Mouse (Mus musculus) regulatory T cell (primary cell): Measurements from ENCODE around the gene Lsm14b.

ENCODE experiments used
- in situ Hi-C: fragments of 300-600 bp; cut with MboI, MseI; formaldehyde crosslinking; loops from one replicate; pipeline ENCODE4 v1.15.1; 2025; ENCODE audit warnings: high pct_unique_total_duplicates

Lsm14b gene

GRCm38 (mm10) chr2:180051986-180052733 is 27.4 kb downstream of the Lsm14b start:
- in situ Hi-C loops: no loop called here

- in situ Hi-C loops: no loop called here
Observed at GRCm38 (mm10) chr2:180053001-180053400, 28.2 kb downstream of the Lsm14b start.

DNA sequence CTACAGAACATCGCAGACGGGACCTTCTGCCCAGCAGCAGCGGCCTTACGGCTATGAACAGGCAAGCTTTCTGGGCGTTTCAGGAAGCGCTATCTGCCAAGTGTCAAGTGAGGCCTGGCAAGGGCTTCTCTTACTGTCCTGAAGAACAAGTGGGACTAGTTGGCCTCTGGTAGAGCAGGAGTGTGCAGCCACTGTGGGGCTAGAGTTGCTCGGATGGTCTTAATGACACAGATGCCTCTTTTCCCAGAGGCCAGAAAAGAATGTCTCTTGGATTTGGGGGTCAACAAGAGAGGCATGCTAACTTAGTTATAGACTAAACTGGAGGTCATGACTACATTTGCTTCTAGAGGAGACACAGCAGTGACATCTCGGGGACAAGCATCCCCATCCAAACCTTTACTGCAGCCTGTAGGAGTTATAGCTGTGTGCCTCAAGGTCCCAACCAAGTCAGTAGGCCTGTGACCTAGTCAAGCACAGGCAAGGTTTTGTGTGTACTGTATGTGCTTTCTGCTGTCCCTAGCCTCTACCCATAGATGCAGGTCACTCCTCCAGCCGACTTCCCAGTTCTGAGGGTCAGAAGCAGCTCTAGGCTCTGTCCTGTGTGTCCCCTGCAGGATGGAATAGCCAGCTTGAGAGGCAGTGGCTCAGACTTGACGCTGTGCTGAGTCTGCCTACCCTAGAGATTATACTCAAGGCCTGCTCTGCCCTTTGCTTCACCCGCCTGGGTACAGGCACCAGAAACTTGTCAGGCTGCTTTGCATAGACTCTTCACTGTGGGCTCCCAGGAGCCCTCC is 38.7 kb downstream of the Lsm14b start:
- in situ Hi-C loops: no loop called here

DNA sequence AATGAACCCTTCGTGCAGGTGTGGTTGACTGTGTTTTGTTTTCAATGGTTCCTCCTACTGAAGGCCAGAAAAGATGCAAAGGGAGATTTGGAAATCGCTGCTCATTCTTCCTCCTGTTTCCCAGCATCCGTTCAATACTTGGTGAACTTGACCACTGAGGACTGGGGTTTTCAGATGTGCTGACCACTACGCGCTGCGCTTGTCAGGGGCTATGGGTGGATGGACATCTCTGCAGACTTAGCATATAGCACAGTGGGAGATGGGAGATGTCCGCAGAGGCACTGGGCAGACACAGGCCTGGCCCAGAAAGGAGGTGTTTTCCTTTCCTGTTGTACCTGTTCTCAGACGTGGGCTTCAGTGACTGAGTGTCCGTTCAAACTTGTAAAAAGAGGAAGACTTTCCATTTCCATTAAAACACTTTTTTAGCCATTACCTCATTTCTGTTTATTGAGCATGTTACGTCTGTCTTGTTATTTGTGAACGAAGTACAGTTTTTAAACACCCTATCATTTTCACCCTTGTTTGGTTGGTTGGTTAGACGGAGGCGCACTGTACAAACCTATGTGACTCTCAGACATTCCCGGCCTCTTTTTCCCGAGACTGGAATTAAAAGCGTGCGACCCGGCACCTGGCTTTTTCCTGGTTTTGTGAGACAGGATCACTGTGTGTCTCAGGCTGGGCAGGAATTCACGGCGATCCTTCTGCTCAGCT is 45.1 kb downstream of the Lsm14b start:
- in situ Hi-C loops: no loop called here

DNA sequence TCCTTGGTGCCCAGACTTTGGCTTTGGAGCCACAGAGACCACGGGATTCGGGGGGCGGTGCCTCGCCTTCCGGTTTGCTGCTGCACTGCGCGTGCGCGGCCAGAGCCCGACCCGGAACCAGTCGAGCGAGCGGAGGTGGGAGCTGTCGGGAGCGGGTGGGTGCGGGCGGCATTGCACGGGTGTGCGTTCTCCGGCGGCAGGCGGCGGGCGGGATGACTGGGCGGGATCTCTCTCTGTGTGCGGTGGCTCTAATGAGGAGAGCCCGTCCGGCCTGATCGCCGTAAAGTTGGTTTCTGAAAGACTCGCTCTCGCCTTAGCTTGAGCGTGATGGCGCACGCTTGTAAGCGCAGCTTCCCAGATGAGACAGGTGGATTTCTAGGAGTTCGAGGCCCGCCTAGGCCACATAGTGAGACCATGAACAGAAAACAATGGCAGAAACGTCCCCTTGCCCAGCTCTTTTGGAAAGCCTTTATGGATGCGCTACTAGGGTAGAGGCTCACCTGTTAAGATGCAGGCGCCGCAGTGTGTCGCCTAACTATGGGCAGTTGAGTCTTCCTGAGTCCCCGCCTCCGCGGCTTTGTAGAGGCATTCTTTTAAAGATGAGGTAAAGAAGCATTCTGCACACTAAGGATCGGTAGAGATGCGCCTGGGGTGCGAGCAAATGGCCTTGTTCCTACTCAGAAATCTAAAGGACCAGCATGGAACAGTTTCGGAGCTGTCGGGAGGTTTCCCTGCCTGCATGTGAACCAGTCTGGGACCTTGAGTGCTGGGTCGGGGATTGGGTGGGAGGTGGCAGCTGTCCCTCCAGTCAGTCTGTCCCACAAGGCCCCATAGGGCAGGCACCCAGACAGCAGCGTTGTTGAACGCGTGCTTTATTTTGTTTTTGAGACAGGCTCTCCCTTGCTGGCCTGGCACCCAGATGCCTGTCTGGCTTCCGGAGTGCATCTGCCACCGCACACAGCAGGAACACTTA is 46.0 kb downstream of the Lsm14b start, which contains the start of gene Mtg2:
Gene Mtg2 (plus strand): TSS at position 108 of the 973 bp plus-strand sequence.
- in situ Hi-C loops: no loop called here

- in situ Hi-C loops: no loop called here
Observed at GRCm38 (mm10) chr2:180071671-180072070, 46.9 kb downstream of the Lsm14b start.

GRCm38 (mm10) chr2:180072886-180073285 is 48.1 kb downstream of the Lsm14b start:
- in situ Hi-C loops: no loop called here

DNA sequence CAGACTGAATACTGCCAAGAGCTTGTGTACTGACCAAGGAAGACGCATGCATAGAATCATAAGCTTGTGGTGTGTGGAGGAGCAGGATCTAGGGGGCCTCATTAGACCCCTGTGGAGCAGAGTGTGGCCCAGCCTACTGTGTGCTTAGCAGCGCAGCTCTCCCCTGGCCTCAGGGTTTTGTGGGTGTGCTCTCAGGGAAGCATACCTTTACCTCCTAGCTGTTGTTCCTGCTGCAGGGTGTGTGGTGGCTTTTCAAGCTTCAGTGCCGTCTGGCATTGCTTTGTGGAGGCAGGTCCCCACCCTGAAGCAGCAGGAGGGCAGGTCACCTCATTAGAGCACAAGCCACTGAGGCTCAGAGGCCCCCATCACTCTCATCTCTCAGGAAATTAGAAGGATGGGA is 52.8 kb downstream of the Lsm14b start:
- in situ Hi-C loops: no loop called here

GRCm38 (mm10) chr2:180080680-180081079 is 55.9 kb downstream of the Lsm14b start:
- in situ Hi-C loops: no loop called here

- in situ Hi-C loops: no loop called here
Observed at GRCm38 (mm10) chr2:180083063-180083462, 58.3 kb downstream of the Lsm14b start.

GRCm38 (mm10) chr2:180084565-180084964 is 59.8 kb downstream of the Lsm14b start:
- in situ Hi-C loops: no loop called here
